Mouse (Mus musculus): ENCODE data around the gene Gps1. TPM values are rescaled to one million over a fixed set of nuclear protein-coding genes. Genes with fewer than 3 reads are reported as not detected.
A peak's percentile ranks its signal among the peaks of the same experiment; 100 is the strongest.
"Not testable (repeated sequence)": the region's sequence is repeated elsewhere in the genome, so short reads cannot be mapped to it uniquely, and the experiment has no call there.

Gene Gps1
- 10 to 100 TPM; 49.5 to 51.8 TPM for total RNA-seq (2021)
- long read RNA-seq, experiment 1, transcript Gps1-207 (14 exons, 2,000 nt) = minor isoform, 13 of 126 reads
- long read RNA-seq, experiment 1, transcript Gps1-202 (14 exons, 1,827 nt) = major isoform, 88 of 126 reads
- long read RNA-seq, experiment 1, transcript Gps1-208 (14 exons, 1,843 nt) = minor isoform, 6 of 126 reads
- long read RNA-seq, experiment 1, transcript Gps1-201 (13 exons, 1,925 nt) = minor isoform, 12 of 126 reads
- long read RNA-seq, experiment 1, partial matches to known transcripts = 6 of 126 reads
- long read RNA-seq, experiment 1, other reads (novel, unspliced or antisense) = 1 of 126 reads
- long read RNA-seq, experiment 2, transcript Gps1-202 (14 exons, 1,827 nt) = major isoform, 89 of 125 reads
- long read RNA-seq, experiment 2, transcript Gps1-201 (13 exons, 1,925 nt) = minor isoform, 15 of 125 reads
- long read RNA-seq, experiment 2, transcript Gps1-207 (14 exons, 2,000 nt) = minor isoform, 7 of 125 reads
- long read RNA-seq, experiment 2, transcript Gps1-208 (14 exons, 1,843 nt) = minor isoform, 5 of 125 reads
- long read RNA-seq, experiment 2, partial matches to known transcripts = 5 of 125 reads
- long read RNA-seq, experiment 2, other reads (novel, unspliced or antisense) = 4 of 125 reads

- peak; percentile 83 for DNase-seq
- intact Hi-C loops (cut with DNase I; ENCODE audit: low total_unique reads) = no loop called here
Measured at GRCm38 (mm10) chr11:120784064-120784791, at the start of gene Gps1, which contains the start of gene Rfng. Gene Gps1, plus strand, starts transcription at chr11:120784272. Gene Rfng, minus strand, starts transcription at chr11:120784207.

DNA sequence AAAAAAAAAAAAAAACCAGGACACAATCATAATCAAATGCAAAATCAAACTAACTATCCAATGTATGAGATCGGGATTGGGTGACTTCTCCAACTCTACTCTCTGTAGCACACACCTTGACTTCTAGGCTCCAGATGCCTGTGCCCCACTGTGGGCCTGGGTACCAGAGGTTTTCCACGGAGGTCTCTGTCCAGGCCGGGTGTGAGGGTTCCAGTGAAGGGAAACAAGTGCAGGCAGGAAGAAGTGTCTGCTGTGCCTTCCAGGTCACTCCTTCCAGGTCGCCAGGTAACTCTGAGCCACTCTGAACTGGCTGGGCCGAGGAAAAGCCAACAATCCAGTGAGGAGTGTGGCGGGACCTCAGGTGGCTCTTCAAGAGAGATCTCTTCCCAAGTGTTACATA lies 47.6 kb upstream of the Gps1 start:
- no peak for DNase-seq
- intact Hi-C loops (cut with DNase I; ENCODE audit: low total_unique reads) = no loop called here

DNA sequence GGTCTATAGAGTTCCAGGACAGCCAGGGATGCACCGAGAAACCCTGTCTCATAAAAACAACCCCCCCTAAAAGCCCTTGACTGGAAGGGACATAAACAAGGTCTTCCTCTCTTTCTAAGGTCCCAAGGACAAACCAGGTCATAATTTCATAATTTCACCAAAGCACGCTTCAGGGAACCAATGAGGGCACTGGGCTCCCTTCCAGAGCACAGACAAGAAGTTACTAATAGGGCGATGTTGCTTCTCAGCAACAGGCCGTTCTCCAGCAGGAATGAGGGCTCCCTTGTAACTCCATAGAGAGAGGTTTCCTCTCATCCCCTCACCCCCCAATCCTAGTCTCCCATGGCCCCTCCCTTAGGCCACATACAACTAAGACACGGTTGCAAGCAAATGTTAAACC lies 43.1 kb upstream of the Gps1 start:
- intact Hi-C loops (cut with DNase I; ENCODE audit: low total_unique reads) = no loop called here
- no peak for DNase-seq

GRCm38 (mm10) chr11:120744121-120744701 lies 39.9 kb upstream of the Gps1 start:
- no peak for DNase-seq
- intact Hi-C loops (cut with DNase I; ENCODE audit: low total_unique reads) = no loop called here

DNA sequence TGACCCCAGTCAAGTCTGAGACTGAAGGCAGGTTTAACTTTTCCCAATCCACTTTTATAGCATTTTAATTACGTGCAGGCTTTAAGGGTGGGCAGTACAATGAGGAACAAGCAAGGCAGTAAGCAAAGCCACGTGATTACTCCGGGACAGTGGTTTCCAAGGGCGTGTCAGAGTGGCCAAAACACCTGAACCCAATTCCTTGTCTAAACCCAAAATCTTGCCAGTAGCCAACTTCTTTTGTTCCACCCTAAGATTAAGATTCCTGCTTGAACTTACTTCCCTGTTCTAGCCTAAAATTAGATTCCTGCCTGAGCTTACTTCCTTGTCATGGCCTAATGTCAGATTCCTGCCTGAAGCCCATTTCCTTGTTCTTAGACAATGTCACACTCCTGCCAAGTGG lies 36.1 kb upstream of the Gps1 start:
- intact Hi-C loops (cut with DNase I; ENCODE audit: low total_unique reads) = no loop called here
- no peak for DNase-seq

- intact Hi-C loops (cut with DNase I; ENCODE audit: low total_unique reads) = no loop called here
- DNase-seq = no peak
Measured at GRCm38 (mm10) chr11:120749430-120749829, 34.6 kb upstream of the Gps1 start.

DNA sequence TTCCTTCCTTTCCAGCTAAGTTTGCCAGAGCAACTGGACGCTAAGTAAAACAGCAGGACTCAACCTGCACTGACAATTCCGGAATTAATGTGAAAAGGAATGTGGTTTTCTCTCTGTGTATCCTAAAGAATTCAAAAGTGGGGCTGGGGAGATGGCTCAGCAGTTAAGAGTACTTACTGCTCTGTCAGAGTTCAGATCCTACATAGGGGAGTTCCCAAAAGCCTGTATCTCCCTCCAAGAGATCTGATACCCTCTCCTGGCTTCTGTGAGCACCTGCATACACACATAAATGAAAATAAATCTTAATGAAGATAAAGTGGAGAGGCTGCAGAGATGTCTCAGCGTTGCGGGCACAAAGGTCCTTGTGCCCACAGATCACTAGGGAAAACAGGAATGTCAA lies 32.5 kb upstream of the Gps1 start:
- DNase-seq = no peak
- intact Hi-C loops (cut with DNase I; ENCODE audit: low total_unique reads) = no loop called here

GRCm38 (mm10) chr11:120760236-120760635 lies 23.8 kb upstream of the Gps1 start:
- intact Hi-C loops (cut with DNase I; ENCODE audit: low total_unique reads) = no loop called here
- DNase-seq = no peak

GRCm38 (mm10) chr11:120761811-120762671 lies 22.0 kb upstream of the Gps1 start:
- no peak for DNase-seq
- intact Hi-C loops (cut with DNase I; ENCODE audit: low total_unique reads) = no loop called here

- DNase-seq; intact Hi-C loops (cut with DNase I; ENCODE audit: low total_unique reads): not testable (repeated sequence)
Measured at GRCm38 (mm10) chr11:120762672-120763041, 21.4 kb upstream of the Gps1 start, which contains the start of gene Hmga1b. Gene Hmga1b, plus strand, starts transcription at chr11:120762794.

GRCm38 (mm10) chr11:120763121-120763999 lies 20.7 kb upstream of the Gps1 start:
- intact Hi-C loops (cut with DNase I; ENCODE audit: low total_unique reads); DNase-seq: not testable (repeated sequence)

DNA sequence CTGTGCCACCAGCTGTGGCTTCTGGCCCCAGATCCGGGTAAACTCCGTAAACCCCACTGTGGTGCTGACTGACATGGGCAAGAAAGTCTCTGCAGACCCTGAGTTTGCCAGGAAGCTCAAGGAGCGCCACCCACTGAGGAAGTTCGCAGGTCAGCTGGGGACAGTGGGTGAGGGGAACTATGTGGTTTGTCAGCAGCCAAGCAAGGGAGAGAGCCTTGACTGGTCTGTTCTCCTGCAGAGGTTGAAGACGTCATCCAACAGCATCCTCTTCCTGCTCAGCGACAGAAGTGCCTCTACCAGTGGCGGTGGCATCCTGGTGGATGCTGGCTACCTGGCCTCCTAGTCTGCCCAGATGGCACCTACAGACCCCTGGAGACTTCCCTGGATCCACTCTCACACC lies 17.0 kb upstream of the Gps1 start:
- DNase-seq; intact Hi-C loops (cut with DNase I; ENCODE audit: low total_unique reads): not testable (repeated sequence)

- intact Hi-C loops (cut with DNase I; ENCODE audit: low total_unique reads) = no loop called here
- DNase-seq = no peak
Measured at GRCm38 (mm10) chr11:120768206-120768605, 15.9 kb upstream of the Gps1 start.

GRCm38 (mm10) chr11:120772749-120773148 lies 11.3 kb upstream of the Gps1 start:
- DNase-seq = no peak
- intact Hi-C loops (cut with DNase I; ENCODE audit: low total_unique reads) = no loop called here

DNA sequence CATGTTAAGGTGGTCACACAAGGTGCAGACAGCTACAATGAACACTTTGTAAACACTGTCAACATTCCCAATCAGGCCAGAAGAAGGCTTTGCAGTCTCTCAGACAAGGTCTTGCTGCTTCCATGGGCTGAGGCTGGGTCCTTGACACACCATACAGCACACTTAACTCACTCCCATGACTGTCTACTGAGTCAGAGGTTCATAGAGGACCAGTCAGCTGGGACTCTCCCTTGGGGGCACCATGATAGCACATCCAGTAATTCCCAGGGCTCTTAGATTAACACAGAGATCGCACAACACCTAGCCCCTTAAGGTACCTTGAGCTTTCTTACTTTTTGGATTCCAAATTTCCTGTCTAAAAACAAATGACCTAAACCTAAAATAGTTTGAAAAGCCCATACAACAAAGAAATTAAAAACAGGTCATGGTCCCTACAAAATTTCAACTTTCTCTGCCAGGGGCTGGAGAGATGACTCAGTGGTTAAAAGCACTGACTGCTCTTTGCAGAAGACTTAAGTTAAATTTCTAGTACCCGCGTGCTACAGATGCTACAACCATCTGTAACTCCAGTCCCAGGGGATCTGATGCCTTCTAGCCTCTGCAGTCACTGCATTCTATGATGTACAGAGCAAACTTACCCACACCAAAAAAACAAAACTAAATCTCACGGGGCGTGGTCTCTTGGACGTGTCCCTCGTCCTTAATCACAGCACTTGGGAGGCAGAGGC lies 10.4 kb upstream of the Gps1 start:
- DNase-seq = no peak
- intact Hi-C loops (cut with DNase I; ENCODE audit: low total_unique reads) = loop anchor here (2.0 kb wide), 1 partner anchor 53 kb away; the partner anchor contains the start of gene Rac3

GRCm38 (mm10) chr11:120775774-120776469 lies 8.2 kb upstream of the Gps1 start:
- intact Hi-C loops (cut with DNase I; ENCODE audit: low total_unique reads) = loop anchor here (2.0 kb wide), 1 partner anchor 55 kb away; the partner anchor contains the start of gene Rac3
- peak; percentile 94 for DNase-seq

GRCm38 (mm10) chr11:120777123-120777522 lies 6.9 kb upstream of the Gps1 start:
- intact Hi-C loops (cut with DNase I; ENCODE audit: low total_unique reads) = no loop called here
- no peak for DNase-seq
